Mouse (Mus musculus): ENCODE results near the gene Ifi211.
"Not testable (repeated sequence)": the region's sequence is repeated elsewhere in the genome, so short reads cannot be mapped to it uniquely, and the experiment has no call there.

Gene Ifi211

GRCm38 (mm10) chr1:173912548-173913255 is at the start of gene Ifi211:
TSS of gene Ifi211 (minus strand) at chr1:173913046.
- DNase-seq (ENCODE audit: low spot score), result peak; percentile 84

- not testable (repeated sequence) for DNase-seq (ENCODE audit: low spot score)
These were observed 48.6 kb upstream of the Ifi211 start for GRCm38 (mm10) chr1:173961491-173961890.

- DNase-seq (ENCODE audit: low spot score), result not testable (repeated sequence)
These were observed 47.2 kb upstream of the Ifi211 start for GRCm38 (mm10) chr1:173959998-173960397.

- not testable (repeated sequence) for DNase-seq (ENCODE audit: low spot score)
These were observed 43.1 kb upstream of the Ifi211 start for GRCm38 (mm10) chr1:173955839-173956527.

GRCm38 (mm10) chr1:173955071-173955796 is 42.4 kb upstream of the Ifi211 start:
- DNase-seq (ENCODE audit: low spot score), result peak; percentile 5

- DNase-seq (ENCODE audit: low spot score), result peak; percentile 1
These were observed 40.7 kb upstream of the Ifi211 start for GRCm38 (mm10) chr1:173953563-173953962.

GRCm38 (mm10) chr1:173949044-173949443 is 36.2 kb upstream of the Ifi211 start:
- DNase-seq (ENCODE audit: low spot score), result not testable (repeated sequence)

- peak; percentile 45 for DNase-seq (ENCODE audit: low spot score)
These were observed 29.9 kb upstream of the Ifi211 start for GRCm38 (mm10) chr1:173942780-173943066.

GRCm38 (mm10) chr1:173941924-173942779 is 29.3 kb upstream of the Ifi211 start, which contains the start of the genes Mndal and Ifi203:
TSS of gene Mndal (minus strand) at chr1:173942491.
TSS of gene Ifi203 (minus strand) at chr1:173942672.
- peak; percentile 26 for DNase-seq (ENCODE audit: low spot score)

GRCm38 (mm10) chr1:173941522-173941921 is 28.7 kb upstream of the Ifi211 start:
- DNase-seq (ENCODE audit: low spot score), result not testable (repeated sequence)

GRCm38 (mm10) chr1:173919279-173919678 is 6.4 kb upstream of the Ifi211 start:
- not testable (repeated sequence) for DNase-seq (ENCODE audit: low spot score)

- DNase-seq (ENCODE audit: low spot score), result no peak
These were observed 1.7 kb upstream of the Ifi211 start for GRCm38 (mm10) chr1:173914559-173914958.

- DNase-seq (ENCODE audit: low spot score), result not testable (repeated sequence)
These were observed 478 bp upstream of the Ifi211 start for GRCm38 (mm10) chr1:173913256-173913791.

- DNase-seq (ENCODE audit: low spot score), result peak; percentile 61
These were observed 910 bp downstream of the Ifi211 start for GRCm38 (mm10) chr1:173911808-173912464.

GRCm38 (mm10) chr1:173908390-173908789 is 4.5 kb downstream of the Ifi211 start:
- DNase-seq (ENCODE audit: low spot score), result not testable (repeated sequence)

- DNase-seq (ENCODE audit: low spot score), result not testable (repeated sequence)
These were observed 7.0 kb downstream of the Ifi211 start for GRCm38 (mm10) chr1:173905885-173906284.

- not testable (repeated sequence) for DNase-seq (ENCODE audit: low spot score)
These were observed 23.1 kb downstream of the Ifi211 start for GRCm38 (mm10) chr1:173889741-173890140.

GRCm38 (mm10) chr1:173887026-173887787 is 25.6 kb downstream of the Ifi211 start:
- not testable (repeated sequence) for DNase-seq (ENCODE audit: low spot score)

- peak; percentile 39 for DNase-seq (ENCODE audit: low spot score)
These were observed 32.7 kb downstream of the Ifi211 start for GRCm38 (mm10) chr1:173880004-173880666.

Measured in adipocyte (in vitro differentiated cells).